Mouse (Mus musculus): ENCODE data around the gene Ehmt2.

DNA sequence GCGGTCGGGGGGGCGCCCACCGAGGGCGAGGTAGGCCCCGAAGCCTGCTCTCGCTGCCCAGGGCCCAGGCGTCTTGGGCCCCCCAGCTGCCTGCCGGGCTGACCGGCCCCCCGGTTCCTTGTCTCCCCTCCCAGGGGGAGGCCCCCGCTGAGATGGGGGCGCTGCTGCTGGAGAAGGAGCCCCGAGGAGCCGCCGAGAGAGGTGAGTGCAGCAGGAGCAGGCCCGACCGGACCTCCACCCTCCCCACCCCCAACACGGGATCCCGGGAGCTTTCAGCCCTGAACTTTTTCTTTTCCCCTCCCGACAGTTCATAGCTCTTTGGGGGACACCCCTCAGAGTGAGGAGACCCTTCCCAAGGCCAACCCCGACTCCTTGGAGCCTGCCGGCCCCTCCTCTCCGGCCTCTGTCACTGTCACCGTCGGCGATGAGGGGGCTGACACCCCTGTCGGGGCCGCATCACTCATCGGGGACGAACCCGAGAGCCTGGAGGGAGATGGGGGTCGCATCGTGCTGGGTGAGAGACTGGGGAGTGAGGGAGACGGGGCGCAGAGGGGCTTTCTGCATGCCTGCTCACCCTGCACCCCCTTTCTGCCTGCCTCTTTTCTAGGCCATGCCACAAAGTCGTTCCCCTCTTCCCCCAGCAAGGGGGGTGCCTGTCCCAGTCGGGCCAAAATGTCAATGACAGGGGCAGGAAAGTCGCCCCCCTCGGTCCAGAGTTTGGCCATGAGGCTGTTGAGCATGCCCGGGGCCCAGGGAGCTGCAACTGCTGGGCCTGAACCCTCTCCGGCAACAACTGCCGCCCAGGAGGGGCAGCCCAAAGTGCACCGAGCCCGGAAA, 1.0 kb downstream of the Ehmt2 start:
- TF ChIP-seq GATA1 (IDR thresholded peaks at IDR 0.05; ENCODE audit: borderline replicate concordance, low read length) (no peak), FLI1 (IDR thresholded peaks at IDR 0.05; ENCODE audit: low read length) (no peak)

Data from megakaryocyte, embryonic 14.5 days (primary cell).